Mouse (Mus musculus) erythroid progenitor cell, adult 5-6 weeks (primary cell): Measurements from ENCODE around the gene Ap3d1. TPM values are rescaled to one million over a fixed set of nuclear protein-coding genes. Genes with fewer than 3 reads are reported as not detected.

Experiments
- ATAC-seq: replicated peaks from 2 replicates; pipeline ENCODE4 v1.8.0; 2016; ENCODE audit warnings: moderate number of reproducible peaks, mild to moderate bottlenecking, moderate TSS enrichment, inconsistent platforms; ENCODE audit not compliant: poor library complexity, low FRiP score, severe bottlenecking
- total RNA-seq, 2 experiments: library from RNA; stranded (forward) in 1 of 2; stranded (reverse) in 1 of 2; fragments of 150-400 nt in 1 of 2; fragments of 186-747, 209-891 nt in 1 of 2; gene quantifications; 2 replicates each; pipeline versions ENCODE4 v1.2.3 to v1.2.4; 2015 to 2017; ENCODE audit warnings: low replicate concordance in 2 of 2

Ap3d1 gene
- total RNA-seq, 2 experiments from 2014 or later, result 42.8 to 111 TPM

GRCm38 (mm10) chr10:80693401-80694045 is 48.5 kb downstream of the Ap3d1 start:
- no peak for ATAC-seq

- peak; percentile 53 for ATAC-seq
These were observed 49.6 kb downstream of the Ap3d1 start for GRCm38 (mm10) chr10:80692249-80693165.

GRCm38 (mm10) chr10:80687850-80688249 is 54.2 kb downstream of the Ap3d1 start:
- peak; percentile 58 for ATAC-seq

GRCm38 (mm10) chr10:80686617-80687016 is 55.4 kb downstream of the Ap3d1 start:
- no peak for ATAC-seq

GRCm38 (mm10) chr10:80684984-80685383 is 57.1 kb downstream of the Ap3d1 start:
- ATAC-seq, result peak; percentile 81

- peak; percentile 81 for ATAC-seq
These were observed 57.9 kb downstream of the Ap3d1 start for GRCm38 (mm10) chr10:80684214-80684613.

- ATAC-seq, result no peak
These were observed 58.4 kb downstream of the Ap3d1 start for GRCm38 (mm10) chr10:80683647-80684046.

GRCm38 (mm10) chr10:80682003-80682402 is 60.1 kb downstream of the Ap3d1 start:
- ATAC-seq, result no peak

GRCm38 (mm10) chr10:80680260-80680696 is 61.8 kb downstream of the Ap3d1 start:
- ATAC-seq, result no peak

- no peak for ATAC-seq
These were observed 62.4 kb downstream of the Ap3d1 start for GRCm38 (mm10) chr10:80679556-80680259.

- ATAC-seq, result no peak
These were observed 63.3 kb downstream of the Ap3d1 start for GRCm38 (mm10) chr10:80678601-80679377.

GRCm38 (mm10) chr10:80677942-80678436 is 64.1 kb downstream of the Ap3d1 start, which contains the start of gene Mknk2:
Gene Mknk2 (minus strand): TSS chr10:80678112.
- peak; percentile 66 for ATAC-seq

- ATAC-seq, result 0 out of 2 replicates have a peak, but pooled peaks have one; percentile 2
These were observed 64.8 kb downstream of the Ap3d1 start for GRCm38 (mm10) chr10:80677128-80677875.

GRCm38 (mm10) chr10:80676198-80676928 is 65.7 kb downstream of the Ap3d1 start:
- ATAC-seq, result peak; percentile 61

GRCm38 (mm10) chr10:80675405-80676197 is 66.5 kb downstream of the Ap3d1 start:
- ATAC-seq, result no peak

GRCm38 (mm10) chr10:80674851-80675404 is 67.1 kb downstream of the Ap3d1 start:
- ATAC-seq, result no peak
